Mouse (Mus musculus): ENCODE results near the gene Fam71b. TPM values are rescaled to one million over a fixed set of nuclear protein-coding genes. Genes with fewer than 3 reads are reported as not detected.
A peak's percentile ranks its signal among the peaks of the same experiment; 100 is the strongest.

Gene Fam71b
- total RNA-seq, 2 experiments from 2014 or later, result not detected

- DNase-seq (ENCODE audit: low spot score in 2 of 2), result no peak
Measured at GRCm38 (mm10) chr11:46430123-46430522, 33.8 kb downstream of the Fam71b start.

GRCm38 (mm10) chr11:46431129-46431528 lies 34.8 kb downstream of the Fam71b start:
- DNase-seq (ENCODE audit: low spot score in 2 of 2), result peak; percentile 27 to 66

GRCm38 (mm10) chr11:46435363-46435762 lies 39.0 kb downstream of the Fam71b start:
- no peak for DNase-seq (ENCODE audit: low spot score in 2 of 2)

GRCm38 (mm10) chr11:46436760-46437458 lies 40.5 kb downstream of the Fam71b start, which contains the start of gene Med7:
Med7 (plus strand) TSS chr11:46436925.
- peak; percentile 75 to 84 for DNase-seq (ENCODE audit: low spot score in 2 of 2)

- no peak for DNase-seq (ENCODE audit: low spot score in 2 of 2)
Measured at GRCm38 (mm10) chr11:46437459-46438000, 41.2 kb downstream of the Fam71b start.

- DNase-seq (ENCODE audit: low spot score in 2 of 2), result no peak
Measured at GRCm38 (mm10) chr11:46439005-46439543, 42.7 kb downstream of the Fam71b start.

GRCm38 (mm10) chr11:46441774-46442173 lies 45.4 kb downstream of the Fam71b start:
- DNase-seq (ENCODE audit: low spot score in 2 of 2), result no peak

- DNase-seq (ENCODE audit: low spot score in 2 of 2), result no peak
Measured at GRCm38 (mm10) chr11:46443152-46443551, 46.8 kb downstream of the Fam71b start.

GRCm38 (mm10) chr11:46443979-46444378 lies 47.6 kb downstream of the Fam71b start:
- no peak for DNase-seq (ENCODE audit: low spot score in 2 of 2)

- no peak for DNase-seq (ENCODE audit: low spot score in 2 of 2)
Measured at GRCm38 (mm10) chr11:46446150-46446549, 49.8 kb downstream of the Fam71b start.

GRCm38 (mm10) chr11:46447644-46448484 lies 51.5 kb downstream of the Fam71b start:
- no peak for DNase-seq (ENCODE audit: low spot score in 2 of 2)

GRCm38 (mm10) chr11:46449461-46450080 lies 53.2 kb downstream of the Fam71b start:
- no peak for DNase-seq (ENCODE audit: low spot score in 2 of 2)

GRCm38 (mm10) chr11:46454453-46455045 lies 58.2 kb downstream of the Fam71b start, which contains the start of gene Havcr2:
Havcr2 (plus strand) TSS chr11:46454935.
- no peak for DNase-seq (ENCODE audit: low spot score in 2 of 2)

Other genes with a start within 250 kb of the Fam71b start
- gene Nipal4, start 230.1 kb upstream of the Fam71b start, total RNA-seq (2021), result under 1 TPM in 1 of 2 experiments, not detected in 1; 0.17 TPM
- gene Fndc9, start 161.0 kb upstream of the Fam71b start, total RNA-seq (2021), result not detected
- 10 to 100 TPM; 55.8 to 56.7 TPM for gene Cyfip2, start 83.7 kb upstream of the Fam71b start, total RNA-seq (2021)
- gene Itk, start 7.0 kb upstream of the Fam71b start, total RNA-seq (2021), result under 1 TPM; 0.36 to 0.37 TPM
- gene Med7, start 40.4 kb downstream of the Fam71b start, total RNA-seq (2021), result 10 to 100 TPM; 39.3 to 39.7 TPM
- gene Havcr2, start 58.4 kb downstream of the Fam71b start, total RNA-seq (2021), result 1 to 10 TPM in 1 of 2 experiments, under 1 TPM in 1; 0.98 to 1.0 TPM
- gene Gm12169, start 127.7 kb downstream of the Fam71b start, total RNA-seq (2021), result not detected
- not detected for gene BC053393, start 175.0 kb downstream of the Fam71b start, total RNA-seq (2021)
- gene Dppa1, start 232.7 kb downstream of the Fam71b start, total RNA-seq (2021), result not detected